Mouse (Mus musculus): ENCODE data around the gene Gabrp. TPM values are rescaled to one million over a fixed set of nuclear protein-coding genes. Genes with fewer than 3 reads are reported as not detected.

The Gabrp gene
- polyA plus RNA-seq, 2 experiments = 9.2 to 17.0 TPM

- no peak for DNase-seq (ENCODE audit: low spot score)
- Histone ChIP-seq H3K4me2 (replicated peaks; ENCODE audit: low read depth, low read length, severe bottlenecking) (no peak overlapping the region), H3K27me3 (ENCODE audit: control insufficient read depth, insufficient read depth, low read length) (no peaks in the 10 kb centered on the region), H3K4me1 (ENCODE audit: control insufficient read depth, insufficient read depth, low read length) (no peaks in the 10 kb centered on the region), H3K27ac (replicated peaks; ENCODE audit: low read depth, low read length) (no peak overlapping the region), H3K9ac (ENCODE audit: low read depth, low read length, severe bottlenecking) (no peak overlapping the region), H3K36me3 (ENCODE audit: control insufficient read depth, insufficient read depth, low read length) (no peaks in the 10 kb centered on the region), H3K9me3 (ENCODE audit: control insufficient read depth, low read length) (no peaks in the 10 kb centered on the region), H3K4me3 (replicated peaks; ENCODE audit: low read length) (no peak overlapping the region)
- 82% methylated on average over 3 of the region's 3 CpGs for WGBS
- no peak for ATAC-seq (ENCODE audit: low FRiP score, low read depth)
- no peak for TF ChIP-seq POLR2A (IDR thresholded peaks at IDR 0.05; ENCODE audit: borderline replicate concordance, extremely low read depth, insufficient read depth, insufficient read length)
These were observed 3.8 kb downstream of the Gabrp start for GRCm38 (mm10) chr11:33574944-33575343.

GRCm38 (mm10) chr11:33570413-33570812 is 8.3 kb downstream of the Gabrp start:
- no peak for DNase-seq (ENCODE audit: low spot score)
- Histone ChIP-seq H3K27me3 (ENCODE audit: control insufficient read depth, insufficient read depth, low read length) (no peaks in the 10 kb centered on the region), H3K4me1 (ENCODE audit: control insufficient read depth, insufficient read depth, low read length) (no peaks in the 10 kb centered on the region), H3K36me3 (ENCODE audit: control insufficient read depth, insufficient read depth, low read length) (no peaks in the 10 kb centered on the region), H3K9ac (ENCODE audit: low read depth, low read length, severe bottlenecking) (no peak overlapping the region), H3K9me3 (ENCODE audit: control insufficient read depth, low read length) (no peaks in the 10 kb centered on the region), H3K4me3 (replicated peaks; ENCODE audit: low read length) (no peak overlapping the region), H3K27ac (replicated peaks; ENCODE audit: low read depth, low read length) (no peak overlapping the region), H3K4me2 (replicated peaks; ENCODE audit: low read depth, low read length, severe bottlenecking) (no peak overlapping the region)
- ATAC-seq (ENCODE audit: low FRiP score, low read depth) = no peak
- TF ChIP-seq POLR2A (IDR thresholded peaks at IDR 0.05; ENCODE audit: borderline replicate concordance, extremely low read depth, insufficient read depth, insufficient read length) = no peak

- no peaks in the 10 kb centered on the region for H3K27me3 ChIP-seq (ENCODE audit: control insufficient read depth, insufficient read depth, low read length)
- H3K9ac ChIP-seq (ENCODE audit: low read depth, low read length, severe bottlenecking) = no peak overlapping the region
- no peak for TF ChIP-seq POLR2A (IDR thresholded peaks at IDR 0.05; ENCODE audit: borderline replicate concordance, extremely low read depth, insufficient read depth, insufficient read length)
- no peak overlapping the region for H3K27ac ChIP-seq (replicated peaks; ENCODE audit: low read depth, low read length)
- ATAC-seq (ENCODE audit: low FRiP score, low read depth) = no peak
- H3K4me2 ChIP-seq (replicated peaks; ENCODE audit: low read depth, low read length, severe bottlenecking) = no peak overlapping the region
- H3K4me1 ChIP-seq (ENCODE audit: control insufficient read depth, insufficient read depth, low read length) = no peaks in the 10 kb centered on the region
- WGBS = 64% methylated on average over 2 of the region's 2 CpGs
- DNase-seq (ENCODE audit: low spot score) = peak; percentile 33
- H3K36me3 ChIP-seq (ENCODE audit: control insufficient read depth, insufficient read depth, low read length) = no peaks in the 10 kb centered on the region
- H3K9me3 ChIP-seq (ENCODE audit: control insufficient read depth, low read length) = no peaks in the 10 kb centered on the region
- no peak overlapping the region for H3K4me3 ChIP-seq (replicated peaks; ENCODE audit: low read length)
These were observed 14.8 kb downstream of the Gabrp start for GRCm38 (mm10) chr11:33563921-33564320.

GRCm38 (mm10) chr11:33554123-33554522 is 24.6 kb downstream of the Gabrp start:
- Histone ChIP-seq H3K4me1 (ENCODE audit: control insufficient read depth, insufficient read depth, low read length) (no peaks in the 10 kb centered on the region), H3K27me3 (ENCODE audit: control insufficient read depth, insufficient read depth, low read length) (no peaks in the 10 kb centered on the region), H3K9ac (ENCODE audit: low read depth, low read length, severe bottlenecking) (no peak overlapping the region), H3K4me2 (replicated peaks; ENCODE audit: low read depth, low read length, severe bottlenecking) (no peak overlapping the region), H3K27ac (replicated peaks; ENCODE audit: low read depth, low read length) (no peak overlapping the region), H3K36me3 (ENCODE audit: control insufficient read depth, insufficient read depth, low read length) (no peaks in the 10 kb centered on the region), H3K4me3 (replicated peaks; ENCODE audit: low read length) (no peak overlapping the region), H3K9me3 (ENCODE audit: control insufficient read depth, low read length) (no peaks in the 10 kb centered on the region)
- ATAC-seq (ENCODE audit: low FRiP score, low read depth) (no peak), DNase-seq (ENCODE audit: low spot score) (no peak)
- 80% methylated on average over 8 of the region's 8 CpGs for WGBS
- TF ChIP-seq POLR2A (IDR thresholded peaks at IDR 0.05; ENCODE audit: borderline replicate concordance, extremely low read depth, insufficient read depth, insufficient read length) = no peak

- no peaks in the 10 kb centered on the region for H3K9me3 ChIP-seq (ENCODE audit: control insufficient read depth, low read length)
- WGBS = 84% methylated on average over 14 of the region's 14 CpGs
These were observed 27.7 kb downstream of the Gabrp start for GRCm38 (mm10) chr11:33550861-33551560.

More at GRCm38 (mm10) chr11:33550861-33551560, 27.7 kb downstream of the Gabrp start:
- H3K27me3 ChIP-seq (ENCODE audit: control insufficient read depth, insufficient read depth, low read length) = no peaks in the 10 kb centered on the region
- TF ChIP-seq POLR2A (IDR thresholded peaks at IDR 0.05; ENCODE audit: borderline replicate concordance, extremely low read depth, insufficient read depth, insufficient read length) = no peak
- H3K4me2 ChIP-seq (replicated peaks; ENCODE audit: low read depth, low read length, severe bottlenecking) = no peak overlapping the region
- no peaks in the 10 kb centered on the region for H3K36me3 ChIP-seq (ENCODE audit: control insufficient read depth, insufficient read depth, low read length)
- no peaks in the 10 kb centered on the region for H3K4me1 ChIP-seq (ENCODE audit: control insufficient read depth, insufficient read depth, low read length)
- no peak overlapping the region for H3K4me3 ChIP-seq (replicated peaks; ENCODE audit: low read length)
- H3K9ac ChIP-seq (ENCODE audit: low read depth, low read length, severe bottlenecking) = no peak overlapping the region
- no peak overlapping the region for H3K27ac ChIP-seq (replicated peaks; ENCODE audit: low read depth, low read length)
- DNase-seq (ENCODE audit: low spot score) = no peak
- ATAC-seq (ENCODE audit: low FRiP score, low read depth) = no peak

Measured in limb, embryonic 14.5 days (tissue).